Mouse (Mus musculus) left cerebral cortex, postnatal 14 days (tissue): Measurements from ENCODE around the gene Dscam. TPM values are rescaled to one million over a fixed set of nuclear protein-coding genes. Genes with fewer than 3 reads are reported as not detected.

ENCODE experiments used
- DNase-seq, 2 experiments: peaks; one replicate each; pipeline ENCODE4 v3.0.0; 2021 to 2022; ENCODE audit warnings: low spot score in 2 of 2, mixed read lengths in 1 of 2
- intact Hi-C: fragments of 180-260 bp; cut with DNase I; formaldehyde crosslinking; loops from one replicate; pipeline ENCODE4 v1.15.1; 2025
- total RNA-seq, 2 experiments: library from RNA; stranded (reverse); gene quantifications; 2 replicates each; pipeline ENCODE4 v1.2.3; 2021

Dscam gene
- total RNA-seq, 2 experiments from 2014 or later: 42.4 to 48.2 TPM

DNA sequence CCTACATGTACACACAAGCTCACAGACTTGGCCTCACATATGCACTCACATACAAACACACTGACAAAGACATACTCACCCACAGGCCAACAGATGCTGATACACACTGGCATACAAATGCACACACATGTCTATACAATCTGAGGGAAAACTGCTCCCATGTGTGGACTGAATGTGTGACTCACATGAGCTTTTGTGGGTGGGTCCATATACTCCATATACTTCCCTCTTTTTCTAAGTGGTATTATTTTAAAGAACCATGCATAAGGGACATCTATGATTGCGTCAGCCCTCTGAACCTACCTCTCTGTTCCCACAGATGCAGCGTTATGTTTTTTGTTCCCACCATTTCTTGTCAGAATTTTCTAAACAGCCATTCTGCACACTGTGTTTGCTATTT is 453.9 kb downstream of the Dscam start:
- intact Hi-C loops: no loop called here
- no peak for DNase-seq

DNA sequence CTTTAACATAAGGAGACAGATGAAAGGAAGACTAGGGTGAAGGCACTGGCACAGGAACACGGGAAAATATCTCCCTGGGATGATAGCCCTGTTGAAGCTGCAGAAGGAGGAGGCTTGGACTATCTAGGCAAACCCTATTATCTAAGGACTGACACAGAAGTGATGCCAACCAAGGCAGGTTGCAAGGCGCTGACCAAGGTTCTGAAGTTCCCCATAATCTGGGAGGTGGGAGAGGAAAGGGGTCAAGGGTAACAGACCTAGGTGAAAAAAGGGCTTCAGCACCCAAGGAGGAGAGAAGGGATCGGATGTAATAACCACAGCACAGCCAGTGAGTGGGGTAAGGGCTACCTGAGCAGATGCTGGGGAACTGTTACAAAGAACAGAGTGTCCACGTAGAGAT is 458.6 kb downstream of the Dscam start:
- DNase-seq: no peak
- intact Hi-C loops: no loop called here

DNA sequence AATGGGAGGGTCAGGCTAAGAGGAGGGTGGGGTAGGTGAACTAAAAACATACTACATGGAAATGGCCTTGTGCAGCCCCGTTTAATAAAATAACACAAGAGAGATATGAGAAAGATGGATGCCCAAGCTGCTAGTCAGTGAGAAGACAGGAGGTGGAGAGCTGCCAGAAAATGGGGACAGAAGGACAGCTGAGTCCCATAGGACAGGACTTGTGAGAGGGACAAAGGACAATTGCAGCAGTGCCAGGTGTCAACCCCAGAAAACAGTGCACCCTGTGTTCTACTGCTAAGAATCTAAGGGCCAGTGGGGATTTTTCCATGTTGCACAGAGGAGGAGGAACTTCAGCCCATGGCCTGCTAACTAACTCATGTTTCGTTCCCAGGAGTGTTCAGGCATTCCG is 470.0 kb downstream of the Dscam start:
- intact Hi-C loops: no loop called here
- DNase-seq: no peak

DNA sequence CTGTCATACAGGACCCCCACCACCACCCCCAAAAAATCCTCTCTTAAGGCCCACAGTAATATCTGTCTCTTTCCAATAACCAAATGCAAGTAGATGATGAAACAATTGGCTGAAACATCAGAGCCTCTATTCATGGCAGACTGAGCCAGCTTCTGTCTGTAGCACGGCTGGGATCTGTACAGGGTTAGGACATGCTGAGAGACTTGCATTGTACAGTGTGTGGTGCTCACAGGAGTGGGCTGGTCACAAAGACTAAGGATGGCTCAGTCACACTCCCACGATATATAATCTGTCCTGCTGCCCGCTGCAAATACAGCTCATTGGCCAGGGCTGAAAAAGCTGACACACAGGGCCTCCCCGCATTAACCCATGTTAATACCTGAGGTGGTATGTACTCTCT is 474.7 kb downstream of the Dscam start:
- DNase-seq: no peak
- intact Hi-C loops: no loop called here

DNA sequence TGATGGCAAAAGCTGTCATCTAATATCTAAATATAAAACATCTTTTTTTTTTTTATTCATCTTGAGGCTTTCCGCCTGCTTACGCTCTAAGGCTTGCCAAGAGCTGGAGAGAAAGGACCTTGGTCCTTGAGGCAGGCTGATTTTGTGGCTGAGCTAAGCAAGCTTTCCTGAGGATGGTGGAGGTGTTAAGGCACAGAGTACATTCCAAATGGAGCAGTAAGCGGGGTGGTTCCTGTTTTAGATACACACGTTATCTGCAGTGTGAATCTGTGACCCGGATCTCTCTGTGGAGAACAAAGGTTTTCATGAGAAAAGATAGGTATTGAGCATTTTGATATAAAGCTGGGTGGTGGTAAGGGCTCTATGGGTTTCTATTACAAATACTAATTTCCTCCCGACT is 479.0 kb downstream of the Dscam start:
- peak; percentile 38 to 61 for DNase-seq
- intact Hi-C loops: no loop called here

DNA sequence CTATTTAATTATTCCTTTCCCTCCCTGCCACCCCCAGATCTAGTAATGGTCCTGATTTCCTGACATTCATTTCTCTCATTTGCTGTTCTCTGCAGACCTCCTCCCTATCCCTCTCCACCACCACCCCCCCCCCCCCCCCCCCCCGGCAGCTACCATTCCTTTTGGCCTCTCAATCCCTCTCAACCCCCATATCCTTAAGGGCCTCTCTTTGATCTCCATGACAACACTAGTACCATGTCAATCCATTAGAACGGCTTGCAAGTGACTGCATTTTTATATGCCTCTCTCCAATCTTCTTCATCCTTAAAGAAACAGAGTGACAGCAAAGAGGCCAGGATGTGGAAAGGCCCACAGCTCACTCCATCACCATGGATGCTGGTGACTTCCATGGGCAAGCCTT is 480.5 kb downstream of the Dscam start:
- intact Hi-C loops: no loop called here
- DNase-seq: no peak

DNA sequence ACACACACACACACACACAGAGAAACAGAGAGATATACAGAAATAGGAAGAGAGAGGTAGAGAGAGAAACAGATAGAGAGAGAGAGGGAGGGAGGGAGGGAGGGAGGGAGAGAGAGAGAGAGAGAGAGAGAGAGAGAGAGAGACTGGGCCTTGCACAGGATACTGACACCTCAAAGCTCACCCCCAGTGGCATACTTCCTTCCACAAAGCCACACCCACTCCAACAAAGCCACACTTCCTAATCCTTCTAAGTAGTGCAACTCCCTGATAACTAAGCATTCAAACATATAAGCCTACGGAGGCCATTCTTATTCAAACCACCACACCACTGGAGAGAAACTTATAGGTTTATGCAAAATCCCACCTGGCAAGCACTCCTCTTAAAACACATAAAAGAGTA is 481.1 kb downstream of the Dscam start:
- DNase-seq: no peak
- intact Hi-C loops: loop anchor here (5.0 to 10.0 kb wide), 2 partner anchors 128 to 325 kb away; no protein-coding TSS in a partner anchor

DNA sequence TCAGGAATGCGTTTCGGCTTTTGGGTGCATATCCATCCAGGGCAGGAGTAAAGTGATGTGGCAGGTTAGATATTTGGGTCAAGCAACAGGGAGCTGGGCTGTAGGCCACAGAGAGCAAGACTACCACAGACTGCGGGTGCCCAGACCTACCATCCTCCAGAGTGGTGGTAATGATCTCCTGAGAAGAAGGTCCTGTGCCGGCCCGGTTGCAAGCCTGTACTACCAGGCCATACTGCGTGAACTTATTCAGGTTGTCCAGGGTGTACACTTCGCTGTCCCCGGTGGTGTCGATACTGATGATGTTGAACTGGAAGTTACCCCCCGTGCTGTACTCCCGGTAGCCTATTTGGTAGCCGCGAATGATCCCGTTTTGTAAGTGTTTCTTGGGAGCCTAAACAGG is 485.5 kb downstream of the Dscam start:
- DNase-seq: no peak
- intact Hi-C loops: loop anchor here (5.0 to 10.0 kb wide), 2 partner anchors 132 to 330 kb away; no protein-coding TSS in a partner anchor

DNA sequence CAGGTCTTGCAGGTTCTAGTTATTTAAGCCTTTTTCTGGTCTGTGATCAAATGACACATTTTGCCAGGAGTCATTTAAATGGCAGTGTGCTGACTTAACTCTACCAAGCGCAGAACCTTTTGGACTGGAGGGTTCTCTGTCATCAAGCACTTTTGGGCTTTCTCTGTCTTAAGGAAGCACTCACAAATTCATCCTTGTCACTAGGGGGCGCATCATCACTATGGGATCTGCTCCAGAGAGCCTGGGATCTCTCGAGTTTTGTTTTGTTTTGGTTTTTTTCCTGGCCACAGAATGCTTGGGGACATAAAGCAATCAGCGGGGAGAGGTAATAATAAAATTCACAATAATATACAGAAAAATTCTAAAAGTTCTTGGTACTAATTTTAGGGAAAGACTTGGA is 486.0 kb downstream of the Dscam start:
- peak; percentile 81 to 86 for DNase-seq
- intact Hi-C loops: loop anchor here (10.0 kb wide), 1 partner anchor 330 kb away; no protein-coding TSS in a partner anchor

DNA sequence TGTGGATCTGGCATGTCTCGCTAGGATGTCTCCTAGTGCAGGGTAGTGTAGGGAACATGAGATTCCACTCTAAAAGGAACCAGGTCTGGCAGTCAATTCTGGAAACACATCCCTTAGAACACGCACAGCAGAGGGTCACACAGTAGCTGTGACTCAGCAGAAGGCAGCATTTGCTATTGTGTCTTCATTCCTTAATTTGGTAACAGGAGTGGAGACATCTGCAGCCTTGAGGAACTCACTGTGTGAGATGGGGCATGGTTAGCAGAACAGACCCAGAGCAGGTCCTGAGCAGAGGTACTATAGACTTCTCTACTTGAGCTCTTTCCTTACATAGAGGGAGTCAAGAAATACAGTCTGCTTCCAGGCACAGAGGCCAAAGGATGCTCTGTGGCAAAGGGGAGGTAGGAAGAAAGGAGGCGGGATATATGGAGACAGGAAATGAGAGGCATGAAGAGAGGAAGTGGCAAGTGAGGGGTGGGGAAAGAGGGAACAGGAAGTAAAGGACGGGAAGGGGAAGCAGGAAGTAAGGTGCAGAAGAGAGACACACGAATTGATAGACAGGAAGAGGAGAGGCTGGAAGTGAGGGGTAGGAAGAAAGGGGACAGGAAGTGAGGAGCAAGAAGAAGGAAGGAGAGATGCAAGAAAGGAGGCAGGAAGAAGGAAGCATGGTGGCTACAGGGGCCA is 488.1 kb downstream of the Dscam start:
- DNase-seq: no peak
- intact Hi-C loops: loop anchor here (10.0 kb wide), 1 partner anchor 332 kb away; no protein-coding TSS in a partner anchor

DNA sequence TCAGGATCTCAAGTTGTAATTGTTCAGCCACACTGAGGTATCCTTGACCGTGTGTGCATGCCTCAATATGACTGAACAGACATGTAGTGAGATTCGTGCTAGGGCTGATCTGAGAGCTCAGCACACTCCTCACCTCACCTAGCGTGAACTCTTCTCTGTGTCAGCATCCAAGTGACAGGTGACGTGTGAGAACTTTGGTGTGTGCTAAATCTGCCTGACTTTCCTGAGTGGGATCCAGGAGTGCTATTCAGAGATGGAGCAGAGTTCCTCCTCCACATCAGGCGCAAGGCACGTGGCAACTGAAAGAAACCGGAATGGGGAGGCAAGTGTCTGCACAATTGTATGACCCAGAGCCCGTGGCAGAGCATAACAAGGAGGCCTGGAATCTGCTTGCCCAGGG is 490.6 kb downstream of the Dscam start:
- intact Hi-C loops: loop anchor here (10.0 kb wide), 1 partner anchor 335 kb away; no protein-coding TSS in a partner anchor
- DNase-seq: peak in 1 of 2 experiments; percentile 29

DNA sequence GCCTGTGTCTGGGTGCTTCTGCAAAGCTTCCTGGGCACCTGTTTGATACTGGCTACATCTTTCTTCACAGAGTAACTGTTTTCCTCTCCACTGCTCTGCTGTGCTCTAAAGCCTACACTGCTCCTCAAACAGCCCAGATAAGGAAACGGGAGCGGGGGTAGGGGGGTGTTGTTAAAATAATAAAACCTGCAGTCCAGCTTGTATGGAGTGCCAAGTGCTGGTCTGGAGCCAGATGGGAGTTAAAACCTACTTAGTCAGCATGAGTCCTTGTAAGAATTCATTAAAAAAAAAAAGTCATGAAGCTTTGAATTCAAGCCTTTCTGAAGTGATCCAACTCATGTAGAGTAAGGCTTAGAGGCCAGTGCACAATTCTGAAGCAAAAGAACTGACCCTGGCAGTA is 493.1 kb downstream of the Dscam start:
- intact Hi-C loops: no loop called here
- no peak for DNase-seq

DNA sequence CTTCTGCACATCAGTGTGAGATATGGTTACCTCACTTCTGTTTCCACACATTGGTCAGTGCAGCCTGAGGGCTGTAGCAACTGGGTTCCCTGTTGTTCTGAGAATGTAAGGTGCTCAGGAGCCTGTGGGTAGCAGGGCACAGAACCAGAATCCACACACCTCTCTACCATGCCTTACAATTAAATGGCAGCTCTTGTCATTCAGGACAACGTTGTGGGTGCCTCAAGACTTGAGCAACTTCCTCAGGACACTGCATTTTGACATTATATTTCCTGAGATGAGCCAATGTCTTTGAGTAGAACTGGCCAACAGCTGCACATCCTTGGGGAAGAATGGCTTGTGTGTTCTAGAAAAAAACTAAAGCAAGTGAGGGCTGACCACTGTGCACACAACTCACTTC is 493.9 kb downstream of the Dscam start:
- intact Hi-C loops: no loop called here

DNA sequence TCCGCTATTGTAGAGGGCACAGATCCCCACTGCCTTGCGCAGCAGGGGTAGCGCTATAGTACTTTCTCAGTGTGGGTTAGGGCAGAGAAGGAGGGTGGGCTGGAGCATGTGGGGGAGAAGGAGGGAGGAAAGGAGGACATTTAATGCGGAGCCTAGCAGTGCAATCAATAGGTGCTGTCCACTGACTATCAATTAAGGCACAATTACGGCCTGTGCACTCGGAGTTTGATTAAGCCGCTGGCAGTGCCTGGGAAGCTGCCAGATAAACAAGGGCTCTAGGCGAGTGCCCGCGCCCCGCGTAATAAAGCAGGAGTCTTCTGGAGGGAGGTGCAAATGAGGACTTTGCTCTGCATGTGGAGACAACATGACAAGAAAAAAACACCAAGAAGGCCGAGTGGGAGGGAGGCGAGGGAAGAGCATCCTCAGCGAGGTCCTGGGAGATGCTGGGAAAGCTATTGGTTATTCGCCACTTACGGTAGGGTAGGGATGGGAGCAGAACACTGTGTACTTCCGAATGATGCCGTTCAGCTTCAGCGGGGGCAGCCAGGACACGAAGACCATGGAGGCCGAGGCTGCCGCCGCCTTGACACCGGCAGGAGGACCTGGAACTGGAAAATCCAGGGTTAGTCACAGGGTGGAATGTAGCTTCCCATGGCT is 497.2 kb downstream of the Dscam start:
- DNase-seq: peak; percentile 38 to 50
- intact Hi-C loops: loop anchor here (5.0 kb wide), 1 partner anchor 206 kb away; the partner anchor contains the start of gene Pcp4

More for the DNA sequence above, 493.9 kb downstream of the Dscam start:
- no peak for DNase-seq

DNA sequence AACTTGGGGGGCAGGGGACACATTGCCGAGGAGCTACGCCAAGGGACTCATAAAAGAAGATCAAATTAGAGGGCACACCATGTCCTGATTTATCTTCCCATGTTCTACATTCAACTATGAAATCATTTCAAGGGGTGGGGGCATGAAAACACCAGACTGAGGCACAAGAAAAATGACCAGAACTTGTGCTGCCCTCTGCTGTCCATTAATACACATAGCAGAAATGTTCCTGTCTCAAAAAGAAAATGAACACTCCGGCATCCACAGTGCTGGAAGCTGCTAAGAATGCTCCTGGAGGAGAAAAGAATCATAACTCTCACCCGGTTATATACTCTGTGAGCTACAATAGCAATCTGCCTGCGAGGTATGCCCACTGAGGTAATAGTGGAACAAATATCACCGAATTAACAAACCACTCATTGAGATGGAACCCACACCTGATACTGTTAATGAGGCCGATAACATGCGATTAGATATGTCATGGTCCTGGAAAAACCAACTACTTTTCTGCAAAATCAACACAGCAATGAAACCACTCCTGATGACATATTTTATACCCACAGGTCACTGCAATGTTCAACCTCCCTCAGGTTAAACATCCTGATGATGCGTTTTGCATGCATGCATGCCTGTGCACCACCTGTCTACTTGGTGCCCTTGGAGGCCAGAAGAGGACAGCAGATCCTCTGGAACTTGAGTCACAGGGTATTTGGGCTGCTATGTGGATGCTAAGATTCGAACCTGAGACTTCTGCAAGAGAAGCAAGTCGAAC is 498.8 kb downstream of the Dscam start:
- intact Hi-C loops: loop anchor here (2.0 to 5.0 kb wide), 2 partner anchors 204 to 313 kb away; partner anchors contain the start of gene Pcp4
- DNase-seq: peak; percentile 69 to 82

DNA sequence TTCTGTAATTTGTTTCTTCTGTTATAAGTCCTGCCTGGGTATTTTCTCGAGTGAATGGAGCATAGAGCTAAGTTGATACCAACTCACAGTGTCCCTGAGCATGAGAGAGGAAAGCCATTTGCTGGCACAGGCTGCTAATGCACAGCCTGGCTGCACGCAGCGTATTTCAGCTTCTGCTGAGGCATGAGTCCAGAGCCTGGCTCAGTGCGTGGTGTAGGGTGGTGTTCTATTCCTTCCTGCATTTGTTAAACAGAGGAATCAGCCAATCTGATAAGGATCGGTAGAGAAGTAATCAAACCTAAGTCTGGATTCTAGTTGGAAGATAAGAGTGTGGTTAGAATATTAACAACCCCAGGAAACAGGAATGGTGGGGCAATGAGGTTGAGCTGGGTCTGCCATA is 500.8 kb downstream of the Dscam start:
- DNase-seq: no peak
- intact Hi-C loops: loop anchor here (2.0 to 5.0 kb wide), 2 partner anchors 202 to 311 kb away; partner anchors contain the start of gene Pcp4

DNA sequence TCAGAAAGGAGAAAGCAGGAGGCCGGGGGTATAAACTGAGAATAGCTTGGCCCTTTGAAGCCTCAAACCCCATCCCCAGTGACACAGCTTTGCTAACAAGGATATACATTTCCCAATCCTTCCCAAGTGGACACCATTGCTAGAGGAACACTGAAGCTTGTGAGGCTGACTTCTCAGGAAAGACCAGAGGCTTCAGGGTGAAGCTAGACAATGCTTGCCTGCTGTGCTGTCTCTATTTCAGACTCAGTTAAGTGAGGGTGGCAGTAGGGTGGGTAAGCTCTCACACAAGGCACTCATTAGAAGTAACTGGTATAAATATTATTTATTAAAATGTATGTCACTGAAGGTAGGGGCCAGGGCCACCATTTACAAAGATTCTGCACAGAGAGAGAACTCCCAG is 502.1 kb downstream of the Dscam start:
- intact Hi-C loops: no loop called here
- DNase-seq: no peak

DNA sequence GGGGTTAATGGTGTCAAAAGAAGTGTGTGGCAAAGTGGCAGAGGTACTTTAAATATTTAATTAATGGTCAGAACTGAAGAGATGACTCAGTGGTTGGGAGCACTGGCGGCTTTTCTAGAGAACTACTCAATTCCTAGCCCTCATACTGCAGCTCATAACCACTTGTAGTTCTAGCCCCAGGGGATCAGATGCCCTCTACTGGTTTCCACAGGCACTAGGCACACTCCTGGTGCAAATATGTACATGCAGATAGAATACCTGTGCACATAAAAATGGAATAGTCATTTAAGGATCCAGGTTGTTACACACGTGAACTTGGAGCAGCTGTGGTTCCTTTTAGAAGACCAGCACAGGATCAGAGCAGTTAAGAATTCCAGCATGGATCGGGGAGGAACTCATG is 509.5 kb downstream of the Dscam start:
- no peak for DNase-seq
- intact Hi-C loops: no loop called here

DNA sequence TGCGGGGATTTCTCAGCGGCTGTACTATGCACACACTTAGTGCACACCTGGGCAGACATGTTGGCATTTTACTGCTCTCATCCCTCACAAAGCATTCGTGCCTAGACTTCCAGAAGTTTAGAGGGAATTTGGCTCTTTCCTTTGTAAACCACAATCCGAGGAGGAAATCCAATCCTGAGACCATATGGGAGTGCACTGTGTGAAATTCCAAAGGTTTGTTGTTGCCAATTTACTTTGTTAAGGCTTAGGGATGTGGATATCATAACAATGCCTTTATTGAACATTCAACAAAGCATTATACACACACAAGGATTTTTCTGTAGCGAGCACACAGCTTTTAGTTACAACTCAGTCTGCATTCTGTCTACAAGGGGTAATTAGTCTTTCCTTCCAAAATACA is 511.3 kb downstream of the Dscam start:
- no peak for DNase-seq
- intact Hi-C loops: no loop called here

DNA sequence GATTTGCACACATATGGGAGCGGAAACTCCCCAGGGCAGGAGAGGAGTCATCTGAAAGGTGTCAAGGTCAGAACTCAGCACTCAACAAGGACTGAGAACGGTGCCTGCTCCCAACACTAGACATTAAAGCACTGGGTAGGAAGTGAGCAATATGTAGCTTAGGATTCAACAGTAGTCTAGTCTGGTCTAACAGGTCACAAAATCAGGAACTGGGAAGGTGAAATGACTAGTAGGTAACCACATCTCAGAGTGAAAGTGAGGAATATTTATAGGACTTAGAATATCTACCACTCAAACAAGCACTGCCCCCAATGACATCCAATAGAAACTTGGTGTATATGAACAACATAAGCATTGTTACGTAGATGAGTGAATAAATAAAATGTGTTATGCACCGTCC is 515.0 kb downstream of the Dscam start:
- DNase-seq: no peak
- intact Hi-C loops: no loop called here
